8 mouse cellular contexts compared by ENCODE assay signal in genomic region chr3:121262521-121263204, GRCm38 (mm10). TPM values are rescaled to one million over a fixed set of nuclear protein-coding genes. Genes with fewer than 3 reads are reported as not detected.
DNase-seq lines count a peak whose midpoint lies in the region; ATAC-seq and TF ChIP-seq lines count a peak whose summit lies in the region.

No protein-coding gene starts in this region.

- ATAC-seq in liver, embryonic 14.5 days (ENCODE audit: insufficient read depth): peak; percentile 74
- ATAC-seq in stomach, embryonic 14.5 days (ENCODE audit: insufficient number of reproducible peaks, insufficient read depth, low FRiP score, low read depth): peak; percentile 94

- intact Hi-C loops in gastrocnemius, postnatal 36 days (cut with DNase I): no loop called here

- H3K4me2 ChIP-seq in liver, embryonic 14.5 days (ENCODE audit: low read depth): peak overlapping the region; percentile 94
- H3K4me2 ChIP-seq in stomach, embryonic 14.5 days (replicated peaks; ENCODE audit: low read depth, low read length): peak overlapping the region; percentile 99

- peak overlapping the region; percentile 54 for H3K4me3 ChIP-seq in thymus, adult 2 months (ENCODE audit: control insufficient read depth, insufficient read depth, low read length)
- peak overlapping the region; percentile 60 to 77 for H3K4me3 ChIP-seq in liver, embryonic 14.5 days (ENCODE audit: insufficient read depth in 1 of 2, low read depth in 2 of 2, low read length in 2 of 2)
- peak overlapping the region; percentile 61 for H3K4me3 ChIP-seq in stomach, embryonic 14.5 days (ENCODE audit: low read depth, low read length)

- no peak for TF ChIP-seq POLR2A in thymus, adult 2 months (IDR thresholded peaks at IDR 0.05; ENCODE audit: control insufficient read depth, extremely low read depth, insufficient read depth, low read length, poor library complexity)

- H3K27me3 ChIP-seq in thymus, adult 2 months (ENCODE audit: control insufficient read depth, insufficient read depth, low read length): peaks cover 12% of the 10 kb centered on the region
- no peaks in the 10 kb centered on the region for H3K27me3 ChIP-seq in liver, embryonic 14.5 days (ENCODE audit: control insufficient read depth, insufficient read depth, low read length)
- 0 out of 2 replicates have a peak, but pooled peaks cover 12% of the 10 kb centered on the region for H3K27me3 ChIP-seq in stomach, embryonic 14.5 days (ENCODE audit: control insufficient read depth, insufficient read depth, low read length)

- no peak for TF ChIP-seq CTCF in thymus, adult 2 months (IDR thresholded peaks at IDR 0.05; ENCODE audit: borderline replicate concordance, control insufficient read depth, extremely low read depth, insufficient read depth, low read length, poor library complexity)
- no peak for TF ChIP-seq CTCF in liver, embryonic 14.5 days (IDR thresholded peaks at IDR 0.05; ENCODE audit: low read depth)

- under 1% methylated on average over 96 of the region's 97 CpGs for WGBS in thymus, adult 2 months
- under 1% methylated on average over 85 of the region's 97 CpGs for WGBS in liver, embryonic 14.5 days (ENCODE audit: insufficient replicate concordance)
- WGBS in stomach, embryonic 14.5 days: under 1% methylated on average over 97 of the region's 97 CpGs

- peak; percentile 32 for DNase-seq in thymus, adult 2 months
- no peak for DNase-seq in thymus, adult 18-20 months
- DNase-seq in embryo, embryonic 11 days: peak; percentile 85
- DNase-seq in gastrocnemius, postnatal 36 days: peak; percentile 51 to 55
- peak; percentile 67 for DNase-seq in kidney, adult 18-20 months
- DNase-seq in liver, embryonic 14.5 days (ENCODE audit: low read depth in 3 of 3, low spot score in 3 of 3): no peak
- peak; percentile 18 for DNase-seq in naive thymus-derived CD4-positive, alpha-beta T cell, adult 2 months (ENCODE audit: low read depth)

- no peak overlapping the region for H3K27ac ChIP-seq in thymus, adult 2 months (ENCODE audit: control insufficient read depth, insufficient read depth, low read length)
- H3K27ac ChIP-seq in liver, embryonic 14.5 days: peak overlapping the region; percentile 89
- no peak overlapping the region for H3K27ac ChIP-seq in stomach, embryonic 14.5 days (ENCODE audit: low read length)

- TF ChIP-seq EP300 in liver, embryonic 14.5 days (IDR thresholded peaks at IDR 0.05; ENCODE audit: low read depth): no peak

- H3K4me1 ChIP-seq in thymus, adult 2 months (replicated peaks; ENCODE audit: control insufficient read depth, insufficient read depth, low read length): peaks cover 21% of the 10 kb centered on the region
- peaks cover 55 to 63% of the 10 kb centered on the region in 2 experiments for H3K4me1 ChIP-seq in liver, embryonic 14.5 days (replicated peaks; ENCODE audit: control insufficient read depth in 2 of 2, insufficient read depth in 2 of 2, low read length in 1 of 2)
- H3K4me1 ChIP-seq in stomach, embryonic 14.5 days (ENCODE audit: control insufficient read depth, insufficient read depth, low read length): 0 out of 2 replicates have a peak, but pooled peaks cover 5% of the 10 kb centered on the region

- H3K9me3 ChIP-seq in liver, embryonic 14.5 days (ENCODE audit: control insufficient read depth, low read length): no peaks in the 10 kb centered on the region
- H3K9me3 ChIP-seq in stomach, embryonic 14.5 days (ENCODE audit: control insufficient read depth, low read depth, low read length): no peaks in the 10 kb centered on the region

- H3K36me3 ChIP-seq in thymus, adult 2 months (ENCODE audit: control insufficient read depth, insufficient read depth, low read length): no peaks in the 10 kb centered on the region
- H3K36me3 ChIP-seq in liver, embryonic 14.5 days (replicated peaks; ENCODE audit: control insufficient read depth, insufficient read depth, low read depth): peaks cover 4% of the 10 kb centered on the region; the same call in 1 of the 2 replicates
- H3K36me3 ChIP-seq in stomach, embryonic 14.5 days (ENCODE audit: control insufficient read depth, insufficient read depth, low read length): no peaks in the 10 kb centered on the region

- peak overlapping the region; percentile 83 for H3K9ac ChIP-seq in liver, embryonic 14.5 days (replicated peaks)
- peak overlapping the region; percentile 64 for H3K9ac ChIP-seq in stomach, embryonic 14.5 days (replicated peaks; ENCODE audit: low read depth, low read length)

RNA-seq across cellular contexts. Expression of gene Tmem56, which starts 20.2 kb away (rescaled TPM):
- 0.18 and 0.20 TPM in 2 replicates for polyA plus RNA-seq in thymus, adult 2 months (2012; rRNA removed)
- 10 to 100 TPM; 33.7 to 37.2 TPM for total RNA-seq in gastrocnemius, postnatal 36 days (2021)
- 11.8 and 13.5 TPM in 2 replicates for polyA plus RNA-seq in liver, embryonic 14.5 days (2012; rRNA removed)
- 25.3 and 25.9 TPM in 2 replicates for polyA plus RNA-seq in liver, embryonic 14.5 days (2014; fragmentation: Nextera tagmentation; extraction: Ambion mirVana)
- polyA plus RNA-seq in stomach, embryonic 14.5 days (2014; fragmentation: Nextera tagmentation; extraction: Ambion mirVana): 0.98 and 1.6 TPM in 2 replicates

RNA-seq across cellular contexts. Expression of gene Alg14, which starts 28.9 kb away (rescaled TPM):
- 11.8 and 14.5 TPM in 2 replicates for polyA plus RNA-seq in thymus, adult 2 months (2012; rRNA removed)
- 1 to 10 TPM; 7.0 to 8.7 TPM for total RNA-seq in gastrocnemius, postnatal 36 days (2021)
- 6.5 and 10.4 TPM in 2 replicates for polyA plus RNA-seq in liver, embryonic 14.5 days (2012; rRNA removed)
- 16.2 and 18.8 TPM in 2 replicates for polyA plus RNA-seq in liver, embryonic 14.5 days (2014; fragmentation: Nextera tagmentation; extraction: Ambion mirVana)
- 44.2 and 54.1 TPM in 2 replicates for polyA plus RNA-seq in stomach, embryonic 14.5 days (2014; fragmentation: Nextera tagmentation; extraction: Ambion mirVana)

Comparison
In these comparisons a context has a peak if more than half of its experiments do, and no peak if none do; other contexts are left out.
1. DNase-seq: peak in thymus, adult 2 months (single experiment), embryo, embryonic 11 days (single experiment), gastrocnemius, postnatal 36 days (2 of 2), kidney, adult 18-20 months (single experiment) and naive thymus-derived CD4-positive, alpha-beta T cell, adult 2 months (single experiment); none in thymus, adult 18-20 months (0 of 2) and liver, embryonic 14.5 days (0 of 3).
2. Peak in every context shown above with its lines, with median percentiles within 50 percentile points of each other: H3K4me3 ChIP-seq.